Mouse (Mus musculus): ENCODE data around the gene Hyal1.
"Not testable (repeated sequence)": the region's sequence is repeated elsewhere in the genome, so short reads cannot be mapped to it uniquely, and the experiment has no call there.

Hyal1 gene

DNA sequence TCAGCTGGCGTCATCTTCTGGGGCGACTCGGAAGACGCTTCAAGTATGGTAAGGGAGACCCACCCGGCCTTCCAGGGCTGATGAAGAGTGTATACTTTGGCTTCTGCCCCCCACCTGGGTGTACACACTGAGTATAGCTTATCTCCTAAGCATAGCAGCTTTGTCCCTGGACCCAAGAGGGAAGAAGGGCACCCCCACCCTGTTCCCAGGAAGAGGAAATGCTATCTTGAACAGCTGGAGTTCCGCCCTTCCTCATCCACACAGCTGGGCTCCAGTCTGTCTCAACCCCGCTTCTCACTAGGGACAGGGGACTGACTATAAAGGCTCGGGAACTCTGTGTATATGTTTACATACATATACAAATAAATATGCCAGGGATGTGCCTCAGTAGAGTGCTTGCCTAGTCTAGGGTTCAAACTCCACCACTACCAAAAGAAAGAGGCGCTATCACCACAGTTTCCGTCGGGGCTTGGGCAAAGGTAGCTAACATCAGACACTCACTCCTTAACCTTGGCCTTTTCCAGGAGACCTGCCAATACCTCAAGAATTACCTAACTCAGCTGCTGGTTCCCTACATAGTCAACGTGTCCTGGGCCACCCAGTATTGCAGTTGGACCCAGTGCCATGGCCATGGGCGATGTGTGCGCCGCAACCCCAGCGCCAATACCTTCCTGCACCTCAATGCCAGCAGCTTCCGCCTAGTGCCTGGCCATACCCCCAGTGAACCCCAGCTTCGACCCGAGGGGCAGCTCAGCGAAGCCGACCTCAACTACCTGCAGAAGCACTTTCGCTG lies 5.0 kb upstream of the Hyal1 start:
- no peak for DNase-seq (ENCODE audit: low spot score)

DNA sequence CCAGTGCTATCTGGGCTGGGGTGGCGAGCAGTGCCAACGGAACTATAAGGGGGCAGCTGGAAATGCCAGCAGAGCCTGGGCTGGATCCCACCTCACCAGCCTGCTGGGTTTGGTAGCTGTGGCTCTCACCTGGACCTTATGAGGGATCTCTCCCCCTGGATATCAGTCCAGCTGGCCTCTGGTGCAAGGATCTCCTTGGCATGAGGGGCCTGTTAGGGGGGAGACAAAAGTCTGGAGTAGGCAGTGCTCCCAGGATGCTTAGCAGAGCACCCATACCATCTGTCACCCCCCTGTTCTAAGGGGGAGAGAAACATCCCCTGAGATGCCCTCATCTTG lies 4.4 kb upstream of the Hyal1 start:
- DNase-seq (ENCODE audit: low spot score), result no peak

- DNase-seq (ENCODE audit: low spot score), result not testable (repeated sequence)
Measured at GRCm38 (mm10) chr9:107573774-107574173, 3.0 kb upstream of the Hyal1 start.

- no peak for DNase-seq (ENCODE audit: low spot score)
Measured at GRCm38 (mm10) chr9:107575579-107576356, 959 bp upstream of the Hyal1 start.

DNA sequence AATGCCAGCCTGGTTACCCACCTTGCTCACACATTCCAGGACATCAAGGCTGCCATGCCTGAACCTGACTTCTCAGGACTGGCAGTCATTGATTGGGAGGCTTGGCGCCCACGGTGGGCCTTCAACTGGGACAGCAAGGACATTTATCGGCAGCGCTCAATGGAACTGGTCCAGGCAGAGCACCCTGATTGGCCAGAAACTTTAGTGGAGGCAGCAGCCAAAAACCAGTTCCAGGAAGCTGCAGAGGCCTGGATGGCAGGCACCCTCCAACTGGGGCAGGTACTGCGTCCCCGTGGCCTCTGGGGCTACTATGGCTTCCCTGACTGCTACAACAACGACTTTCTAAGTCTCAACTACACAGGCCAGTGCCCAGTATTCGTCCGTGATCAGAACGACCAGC lies 1.1 kb downstream of the Hyal1 start:
- no peak for DNase-seq (ENCODE audit: low spot score)

DNA sequence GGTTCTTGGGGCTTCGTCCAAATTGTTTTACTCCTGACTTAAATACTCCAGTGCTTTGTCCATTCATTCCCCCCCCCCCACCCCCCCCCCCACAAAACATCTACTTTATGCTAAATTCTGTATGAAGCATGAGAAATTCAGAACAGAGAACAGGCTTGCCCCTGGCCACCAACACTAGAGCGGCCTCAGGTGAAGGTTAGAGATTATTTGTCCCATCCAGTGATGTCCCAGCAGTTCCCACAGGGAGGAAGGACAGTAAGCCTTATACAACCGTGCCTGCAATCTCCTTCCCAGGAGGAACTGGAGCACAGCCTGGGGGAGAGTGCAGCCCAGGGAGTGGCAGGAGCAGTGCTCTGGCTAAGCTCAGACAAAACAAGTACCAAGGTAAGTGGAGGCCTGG lies 1.9 kb downstream of the Hyal1 start, which contains the start of gene Naa80:
Gene Naa80 (plus strand): TSS at position 301 of the 400 bp plus-strand sequence.
- no peak for DNase-seq (ENCODE audit: low spot score)

- DNase-seq (ENCODE audit: low spot score), result no peak
Measured at GRCm38 (mm10) chr9:107579023-107579900, 2.5 kb downstream of the Hyal1 start.

GRCm38 (mm10) chr9:107580501-107581317 lies 4.0 kb downstream of the Hyal1 start, which contains the start of gene Hyal3:
TSS of gene Hyal3 (plus strand) at chr9:107580818.
- peak; percentile 87 for DNase-seq (ENCODE audit: low spot score)

GRCm38 (mm10) chr9:107581584-107581983 lies 4.9 kb downstream of the Hyal1 start:
- DNase-seq (ENCODE audit: low spot score), result no peak

GRCm38 (mm10) chr9:107582509-107583062 lies 5.9 kb downstream of the Hyal1 start:
- no peak for DNase-seq (ENCODE audit: low spot score)

GRCm38 (mm10) chr9:107583174-107583573 lies 6.4 kb downstream of the Hyal1 start:
- no peak for DNase-seq (ENCODE audit: low spot score)

- no peak for DNase-seq (ENCODE audit: low spot score)
Measured at GRCm38 (mm10) chr9:107586504-107586903, 9.8 kb downstream of the Hyal1 start.

- peak; percentile 97 for DNase-seq (ENCODE audit: low spot score)
Measured at GRCm38 (mm10) chr9:107586974-107587832, 10.5 kb downstream of the Hyal1 start, which contains the start of gene Ifrd2. TSS of gene Ifrd2 (plus strand) at chr9:107587642.

DNA sequence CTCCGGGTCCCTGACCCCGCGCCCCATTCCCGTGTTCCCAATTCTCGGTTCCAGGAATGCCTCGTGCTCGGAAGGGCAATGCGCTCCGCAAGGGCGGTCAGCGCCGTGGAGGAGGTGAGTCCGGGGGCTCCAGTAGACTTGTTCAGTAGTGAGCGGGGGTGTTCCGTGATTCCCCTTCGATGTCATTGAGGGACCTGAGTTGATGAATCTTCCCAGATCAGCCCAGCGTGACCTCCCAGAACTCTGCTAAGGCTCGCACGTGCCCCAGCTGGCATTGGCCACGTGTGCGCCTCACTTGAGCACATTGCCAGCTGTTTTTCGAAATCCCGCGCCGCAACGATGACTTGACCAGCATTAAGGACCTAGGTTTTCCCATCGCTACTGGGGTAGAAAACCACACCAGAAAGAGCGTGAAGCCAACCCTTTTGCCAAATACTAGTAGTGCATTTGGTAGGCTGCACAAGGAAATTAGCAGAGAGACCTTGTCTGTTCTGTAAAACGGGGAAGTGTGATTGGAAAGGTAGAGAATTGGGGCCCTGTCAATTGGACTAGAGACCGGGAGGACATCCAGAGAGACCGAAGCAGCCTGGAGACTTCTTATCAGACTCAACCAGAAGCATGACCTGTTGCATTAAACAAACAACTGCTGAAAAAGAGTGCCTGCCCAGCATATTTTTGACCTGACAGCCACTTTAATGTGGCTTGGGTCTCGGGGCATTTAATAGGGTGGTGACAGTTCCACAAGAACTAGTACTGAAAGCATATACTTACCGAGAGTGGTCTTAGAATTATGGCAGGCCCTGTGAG lies 11.3 kb downstream of the Hyal1 start:
- DNase-seq (ENCODE audit: low spot score), result no peak

DNA sequence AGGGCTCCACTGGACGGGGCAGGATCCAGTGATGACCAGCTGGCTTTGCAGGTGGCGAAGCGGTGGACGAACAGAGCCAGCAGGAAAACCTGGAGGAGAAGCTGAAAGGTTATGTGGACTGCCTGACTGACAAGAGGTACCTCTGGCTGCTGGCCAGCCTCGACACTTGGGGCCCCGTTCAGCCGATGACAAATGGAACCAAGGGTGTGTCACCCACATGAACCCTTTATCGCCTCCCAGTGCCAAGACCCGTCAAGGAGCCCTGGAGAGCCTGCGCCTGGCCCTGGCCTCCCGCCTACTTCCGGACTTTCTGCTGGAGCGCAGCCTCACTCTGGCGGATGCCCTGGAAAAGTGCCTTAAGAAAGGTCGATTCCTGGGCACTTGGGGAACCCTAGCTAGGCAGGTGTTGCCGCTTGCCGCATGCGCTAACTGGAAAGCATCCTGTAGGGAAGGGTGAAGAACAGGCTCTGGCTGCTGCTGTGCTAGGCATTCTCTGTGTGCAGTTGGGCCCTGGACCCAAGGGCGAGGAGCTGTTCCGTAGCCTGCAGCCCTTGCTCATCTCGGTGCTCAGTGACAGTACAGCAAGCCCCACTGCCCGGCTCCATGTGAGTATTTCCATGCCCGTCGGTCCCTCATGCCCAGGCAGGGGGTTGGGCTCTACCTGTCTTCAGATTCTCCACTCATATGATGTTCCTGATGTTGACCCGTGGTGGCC lies 13.5 kb downstream of the Hyal1 start:
- DNase-seq (ENCODE audit: low spot score), result no peak

GRCm38 (mm10) chr9:107590773-107591060 lies 14.0 kb downstream of the Hyal1 start:
- DNase-seq (ENCODE audit: low spot score), result no peak

- no peak for DNase-seq (ENCODE audit: low spot score)
Measured at GRCm38 (mm10) chr9:107593101-107593976, 16.6 kb downstream of the Hyal1 start.
